Mouse (Mus musculus) thymus, postnatal 25 days (tissue): ENCODE data around the gene Pik3ca.
A peak's percentile ranks its signal among the peaks of the same experiment; 100 is the strongest.

Experiments
- DNase-seq: peaks from one replicate; pipeline ENCODE4 v3.0.0; 2022

The Pik3ca gene

DNA sequence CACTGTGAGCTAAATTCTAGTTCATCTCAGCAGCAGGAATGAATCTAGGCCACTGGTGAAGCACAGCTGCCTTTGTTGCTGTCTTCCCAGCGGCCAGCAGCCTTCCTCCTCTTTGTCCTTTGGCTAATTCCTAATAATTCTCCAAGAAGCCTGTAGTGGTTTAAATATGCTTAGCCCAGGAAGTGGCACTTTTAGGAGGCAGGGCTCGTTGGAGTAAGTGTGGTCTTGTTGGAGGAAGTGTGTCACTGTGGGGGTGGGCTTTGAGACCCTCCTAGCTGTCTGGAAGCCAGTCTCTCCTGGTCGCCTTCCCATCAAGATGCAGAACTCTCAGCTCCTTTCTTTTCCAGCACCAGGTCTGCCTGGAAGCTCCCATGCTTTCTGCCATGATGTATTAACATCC lies 108.4 kb downstream of the Pik3ca start:
- no peak for DNase-seq

DNA sequence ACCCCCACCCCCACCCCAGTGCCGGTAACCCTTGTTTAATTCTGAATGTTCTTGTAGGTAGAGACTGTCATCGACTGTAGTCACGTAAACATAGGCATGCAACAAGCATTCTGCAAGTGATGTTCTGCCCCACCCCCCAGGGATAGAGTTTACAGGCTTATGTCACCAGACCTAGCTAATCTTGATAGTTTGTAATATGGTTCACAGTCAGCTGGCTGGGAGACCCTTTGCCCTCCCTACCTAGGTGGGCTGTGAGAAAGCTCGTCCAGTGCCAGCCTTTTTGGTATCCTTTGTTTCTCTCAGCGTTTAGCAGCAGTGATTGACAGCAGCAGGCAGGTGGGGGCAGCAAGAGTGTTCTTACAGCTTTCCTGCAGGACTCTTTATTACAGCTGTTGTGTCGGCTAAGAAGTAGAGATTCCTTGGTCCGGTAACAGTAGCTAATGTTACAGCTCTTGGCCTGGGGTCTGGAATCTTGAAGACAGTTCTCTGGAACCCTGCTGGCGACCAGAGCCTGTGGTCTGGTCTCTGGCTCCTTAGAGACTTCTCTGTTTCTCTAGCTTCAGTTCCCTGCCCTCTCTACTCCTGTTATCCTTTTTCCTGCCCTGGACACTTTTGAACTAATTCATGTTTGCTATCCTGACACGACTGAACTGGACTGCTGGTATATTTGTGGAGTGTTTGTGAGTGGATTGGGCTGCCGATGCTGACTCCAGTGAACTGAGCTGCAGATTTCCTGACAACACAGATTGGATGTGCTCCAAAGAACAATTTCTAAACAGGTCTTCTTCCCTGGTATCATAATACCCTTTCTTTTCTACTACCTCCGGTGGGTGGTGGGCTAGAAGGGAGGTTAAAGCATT lies 109.1 kb downstream of the Pik3ca start:
- no peak for DNase-seq

GRCm38 (mm10) chr3:32508666-32509324 lies 111.3 kb downstream of the Pik3ca start:
- DNase-seq = peak; percentile 61

DNA sequence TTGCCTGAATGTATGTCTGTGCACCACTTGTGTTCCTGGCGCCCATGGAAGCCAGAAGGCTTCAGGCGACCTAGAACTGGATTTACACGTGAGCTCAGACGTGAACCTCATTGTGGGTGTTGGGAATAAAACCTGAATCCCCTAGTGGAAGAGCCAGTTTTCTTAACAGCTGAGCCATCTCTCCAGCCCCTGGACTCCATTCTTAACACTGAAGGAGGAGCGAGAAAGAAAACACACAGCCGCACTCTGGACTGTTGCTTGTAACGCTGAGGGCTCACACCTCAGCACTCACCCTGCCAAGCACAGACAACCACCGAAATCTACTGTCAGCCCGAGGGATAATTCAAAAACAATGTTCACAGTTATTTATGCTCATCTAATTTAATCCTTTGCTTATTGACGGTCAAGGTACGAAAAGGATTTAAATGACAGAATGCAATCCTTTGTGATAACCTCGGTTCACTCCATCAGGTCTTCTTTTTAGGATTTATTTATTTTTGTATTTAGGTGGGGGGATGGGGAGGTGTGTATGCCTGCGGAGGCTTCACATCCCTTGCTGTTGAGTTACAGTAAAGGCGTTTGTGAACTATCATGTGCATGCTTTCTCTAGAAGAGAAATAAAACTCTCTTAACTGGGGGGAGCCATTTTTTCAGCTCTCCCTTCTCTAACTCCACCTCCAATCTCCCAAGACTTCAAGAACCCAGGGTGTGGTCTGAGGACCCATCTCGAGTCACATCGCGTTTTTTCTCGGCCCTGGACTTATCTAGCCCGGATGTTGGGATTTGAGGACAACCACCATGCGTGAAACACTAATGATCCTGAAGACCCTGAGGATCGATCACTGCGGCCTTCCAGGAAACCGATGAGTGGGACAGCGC lies 112.3 kb downstream of the Pik3ca start, which contains the start of gene Zfp639:
TSS of gene Zfp639 (plus strand) at position 764 of the 879 bp plus-strand sequence.
- no peak for DNase-seq

DNA sequence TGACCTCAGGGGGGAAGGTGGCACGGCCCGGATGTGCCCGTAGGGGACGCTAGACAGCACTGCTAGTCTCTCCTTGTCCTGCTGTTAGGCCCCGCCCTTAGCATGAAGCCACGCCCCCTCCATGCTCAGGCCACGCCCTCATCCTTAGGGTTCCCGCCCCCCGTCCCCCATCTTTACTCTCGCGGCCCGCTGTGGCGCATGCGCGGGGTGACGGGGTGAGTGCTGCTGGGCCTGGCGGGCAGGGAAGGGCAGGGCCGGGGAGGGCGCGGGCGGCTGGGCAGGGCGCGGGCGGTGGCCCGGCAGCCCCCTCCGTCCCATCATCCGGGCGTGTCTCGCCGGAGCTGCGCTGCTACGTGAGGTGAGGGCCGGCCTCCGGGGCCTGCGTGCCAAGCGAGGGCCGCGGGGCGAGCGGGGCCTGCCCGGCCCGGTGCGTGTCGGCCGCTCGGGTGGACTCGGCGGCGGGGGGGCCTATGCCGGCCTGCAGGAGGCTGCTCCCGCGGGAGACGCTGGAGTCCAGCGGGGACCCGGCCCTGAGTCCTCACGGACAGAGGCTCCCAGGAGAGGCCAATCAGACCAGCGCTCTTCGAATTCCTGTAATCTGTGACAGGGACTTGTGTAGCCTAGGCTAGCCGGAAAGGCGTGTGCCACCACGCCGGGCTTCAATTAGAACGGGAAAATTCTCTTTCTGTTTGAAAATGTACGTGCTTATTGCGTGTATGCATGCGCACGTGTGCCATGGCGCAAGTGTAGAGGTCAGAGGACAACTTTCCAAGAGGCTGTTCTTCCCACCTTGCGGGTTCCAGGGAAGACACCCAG lies 113.1 kb downstream of the Pik3ca start:
- DNase-seq = peak; percentile 95

DNA sequence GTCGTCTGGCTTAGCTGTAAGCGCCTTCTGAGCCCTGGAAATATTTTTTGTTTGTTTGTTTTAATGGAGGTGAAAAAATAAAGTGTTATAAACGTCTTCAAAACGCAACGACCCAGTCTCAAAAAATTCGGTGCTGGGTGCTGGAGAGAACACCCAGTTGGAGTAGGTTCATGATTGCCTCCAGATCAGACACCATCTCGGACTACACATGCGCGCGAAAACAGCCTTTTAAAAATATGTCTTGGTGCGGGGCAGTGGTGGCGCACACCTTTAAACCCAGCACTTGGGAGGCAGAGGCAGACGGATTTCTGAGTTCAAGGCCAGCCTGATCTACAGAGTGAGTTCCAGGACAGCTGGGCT lies 113.7 kb downstream of the Pik3ca start:
- DNase-seq = peak; percentile 31

- DNase-seq = no peak
Measured at GRCm38 (mm10) chr3:32512686-32513284, 115.3 kb downstream of the Pik3ca start.

DNA sequence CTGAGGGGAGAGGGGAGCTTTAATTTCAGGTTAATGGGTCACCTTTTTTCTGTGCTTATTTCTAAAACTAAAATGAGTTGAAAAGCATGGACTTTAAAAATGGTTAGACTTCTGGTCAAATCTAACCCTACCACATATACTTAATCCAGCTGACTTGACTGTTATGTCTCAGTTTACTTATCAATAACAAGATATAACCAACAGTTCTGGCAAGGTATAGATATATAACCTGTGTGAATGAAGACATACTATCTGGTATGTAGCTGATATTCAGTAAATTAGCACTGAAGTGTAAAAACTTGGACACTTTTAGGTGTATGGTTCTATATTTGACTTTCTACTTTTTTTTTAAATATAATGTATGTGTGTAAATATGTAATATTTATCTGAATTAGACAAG lies 116.1 kb downstream of the Pik3ca start:
- DNase-seq = no peak
